Mouse (Mus musculus): ENCODE results near the gene Disc1.

DNA sequence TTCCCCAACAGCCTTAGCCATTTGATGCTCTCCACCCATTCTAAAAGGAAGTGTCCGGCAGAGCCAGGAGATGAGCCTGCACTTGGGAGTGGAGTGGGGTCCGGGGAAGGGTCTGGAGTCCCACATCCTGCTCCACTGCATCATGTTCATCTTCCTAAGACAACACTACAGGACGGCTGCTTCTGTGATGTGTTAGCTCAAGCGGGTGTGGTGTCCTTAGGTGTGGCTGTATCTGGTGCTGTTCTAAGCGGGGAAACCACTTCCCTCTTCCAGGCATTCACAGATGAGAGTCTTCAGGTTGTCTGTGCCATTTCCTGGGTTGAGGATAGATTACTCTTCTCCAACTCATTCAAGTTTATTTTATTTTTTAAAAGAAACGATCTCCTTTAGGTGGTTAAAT lies 4.2 kb upstream of the Disc1 start:
- no peak for TF ChIP-seq CTCF (IDR thresholded peaks at IDR 0.05; ENCODE audit: low read depth)
- no peak for TF ChIP-seq EP300 (IDR thresholded peaks at IDR 0.05; ENCODE audit: low read depth)

All from liver, postnatal 0 days (tissue).